11 mouse cellular contexts compared by ENCODE assay signal in the genomic region with DNA sequence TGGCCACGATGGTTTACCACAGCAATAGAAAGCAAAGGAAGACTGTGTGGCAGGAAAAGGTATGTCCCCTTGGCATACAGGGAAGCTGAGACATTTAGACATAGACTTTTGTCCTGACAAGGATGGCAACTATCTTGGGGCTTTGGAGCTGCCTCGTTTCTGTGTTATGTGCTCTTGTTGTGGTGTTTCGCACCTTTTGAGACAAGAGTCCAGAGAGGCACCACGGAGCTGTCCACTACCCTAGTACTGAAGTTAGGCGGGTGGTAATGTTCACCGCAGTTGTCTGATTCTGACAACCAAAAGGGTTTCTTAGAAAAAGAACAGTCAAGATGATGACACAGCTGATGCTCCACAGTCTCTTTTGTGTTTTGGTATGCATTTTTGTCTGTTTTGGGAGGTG.
A peak's percentile ranks its signal among the peaks of the same experiment; 100 is the strongest.
DNase-seq lines count a peak whose midpoint lies in the region; ATAC-seq lines count a peak whose summit lies in the region.
"Had no signal": no experiment of that assay in that cellular context is flagged by ENCODE, and none has a peak within 500 bp of the region (broad histone marks: within the 10 kb centered on the region; RNA-seq: fewer than 3 reads in every experiment).

No protein-coding gene starts in this region.

- no peaks in the 10 kb centered on the region for H3K4me1 ChIP-seq in midbrain, embryonic 11.5 days (ENCODE audit: control insufficient read depth, insufficient read depth, low read length)
- H3K4me1 ChIP-seq in midbrain, embryonic 14.5 days (ENCODE audit: control insufficient read depth, insufficient read depth, low read length), result no peaks in the 10 kb centered on the region
- no peaks in the 10 kb centered on the region for H3K4me1 ChIP-seq in neural tube, embryonic 11.5 days (ENCODE audit: control insufficient read depth, insufficient read depth, low read length)
- H3K4me1 ChIP-seq in hindbrain, embryonic 10.5 days (replicated peaks), result peaks cover 12% of the 10 kb centered on the region
- H3K4me1 ChIP-seq: hindbrain, embryonic 12.5 days had no signal

- no peaks in the 10 kb centered on the region for H3K9me3 ChIP-seq in midbrain, embryonic 11.5 days (ENCODE audit: control insufficient read depth, low read length)
- H3K9me3 ChIP-seq in midbrain, embryonic 14.5 days (ENCODE audit: control insufficient read depth, low read length), result no peaks in the 10 kb centered on the region
- H3K9me3 ChIP-seq in neural tube, embryonic 11.5 days (ENCODE audit: control insufficient read depth, low read length), result no peaks in the 10 kb centered on the region
- H3K9me3 ChIP-seq in hindbrain, embryonic 10.5 days, result no peaks in the 10 kb centered on the region
- H3K9me3 ChIP-seq: embryonic facial prominence, embryonic 15.5 days; hindbrain, embryonic 12.5 days had no signal

- no peak overlapping the region for H3K27ac ChIP-seq in midbrain, embryonic 11.5 days (ENCODE audit: low read depth, low read length)
- no peak overlapping the region for H3K27ac ChIP-seq in midbrain, embryonic 14.5 days (replicated peaks; ENCODE audit: low read depth, low read length)
- no peak overlapping the region for H3K27ac ChIP-seq in neural tube, embryonic 11.5 days (ENCODE audit: low read depth, low read length)
- no peak overlapping the region for H3K27ac ChIP-seq in hindbrain, embryonic 10.5 days
- H3K27ac ChIP-seq: embryonic facial prominence, embryonic 15.5 days; hindbrain, embryonic 12.5 days had no signal

- H3K4me2 ChIP-seq in midbrain, embryonic 11.5 days, result no peak overlapping the region
- H3K4me2 ChIP-seq in midbrain, embryonic 14.5 days (ENCODE audit: low read length), result no peak overlapping the region
- H3K4me2 ChIP-seq in neural tube, embryonic 11.5 days (ENCODE audit: low read depth), result no peak overlapping the region
- H3K4me2 ChIP-seq: embryonic facial prominence, embryonic 15.5 days; hindbrain, embryonic 12.5 days had no signal

- 61% methylated on average over 6 of the region's 6 CpGs for WGBS in midbrain, embryonic 11.5 days
- WGBS in midbrain, embryonic 14.5 days, result 63% methylated on average over 6 of the region's 6 CpGs
- 59% methylated on average over 6 of the region's 6 CpGs for WGBS in neural tube, embryonic 11.5 days
- 55% methylated on average over 6 of the region's 6 CpGs for WGBS in hindbrain, embryonic 10.5 days

- ATAC-seq in midbrain, embryonic 11.5 days (ENCODE audit: low FRiP score), result no peak
- no peak for ATAC-seq in midbrain, embryonic 14.5 days (ENCODE audit: low FRiP score, low TSS enrichment)
- ATAC-seq in neural tube, embryonic 11.5 days (ENCODE audit: insufficient read depth, low FRiP score, low TSS enrichment), result no peak

- no peak overlapping the region for H3K9ac ChIP-seq in midbrain, embryonic 11.5 days (ENCODE audit: low read length)
- H3K9ac ChIP-seq in midbrain, embryonic 14.5 days (replicated peaks; ENCODE audit: low read length), result no peak overlapping the region
- H3K9ac ChIP-seq in neural tube, embryonic 11.5 days (ENCODE audit: low read length), result no peak overlapping the region
- H3K9ac ChIP-seq: embryonic facial prominence, embryonic 15.5 days; hindbrain, embryonic 12.5 days had no signal

- intact Hi-C loops in heart, postnatal 10 days (cut with DNase I), result loop anchor here (5.0 to 10.0 kb wide), 2 partner anchors 173 to 336 kb away; no protein-coding TSS in a partner anchor

- H3K36me3 ChIP-seq in midbrain, embryonic 11.5 days (ENCODE audit: control insufficient read depth, insufficient read depth, low read length), result no peaks in the 10 kb centered on the region
- no peaks in the 10 kb centered on the region for H3K36me3 ChIP-seq in midbrain, embryonic 14.5 days (ENCODE audit: control insufficient read depth, insufficient read depth, low read length)
- H3K36me3 ChIP-seq in neural tube, embryonic 11.5 days (ENCODE audit: control insufficient read depth, insufficient read depth, low read length), result no peaks in the 10 kb centered on the region
- no peaks in the 10 kb centered on the region for H3K36me3 ChIP-seq in hindbrain, embryonic 10.5 days
- H3K36me3 ChIP-seq: embryonic facial prominence, embryonic 15.5 days; hindbrain, embryonic 12.5 days had no signal

- no peaks in the 10 kb centered on the region for H3K27me3 ChIP-seq in midbrain, embryonic 11.5 days (ENCODE audit: control insufficient read depth, insufficient read depth, low read length)
- H3K27me3 ChIP-seq in midbrain, embryonic 14.5 days (ENCODE audit: control insufficient read depth, insufficient read depth, low read length), result no peaks in the 10 kb centered on the region
- H3K27me3 ChIP-seq in neural tube, embryonic 11.5 days (ENCODE audit: control insufficient read depth, insufficient read depth, low read length), result no peaks in the 10 kb centered on the region
- H3K27me3 ChIP-seq in hindbrain, embryonic 10.5 days (ENCODE audit: insufficient read depth, poor library complexity, severe bottlenecking), result no peaks in the 10 kb centered on the region
- H3K27me3 ChIP-seq: hindbrain, embryonic 12.5 days had no signal

- H3K4me3 ChIP-seq in midbrain, embryonic 11.5 days (ENCODE audit: low read depth, low read length), result no peak overlapping the region
- no peak overlapping the region for H3K4me3 ChIP-seq in midbrain, embryonic 14.5 days (replicated peaks; ENCODE audit: low read depth, low read length)
- no peak overlapping the region for H3K4me3 ChIP-seq in neural tube, embryonic 11.5 days (ENCODE audit: low read depth, low read length)
- H3K4me3 ChIP-seq in hindbrain, embryonic 10.5 days, result no peak overlapping the region
- H3K4me3 ChIP-seq: embryonic facial prominence, embryonic 15.5 days; hindbrain, embryonic 12.5 days had no signal

- DNase-seq in heart, postnatal 10 days, result peak; percentile 16 to 43
- no peak for DNase-seq in heart, adult 9 months (ENCODE audit: low spot score in 2 of 2)
- DNase-seq in midbrain, embryonic 11.5 days (ENCODE audit: low spot score, missing footprints), result peak; percentile 89
- DNase-seq in midbrain, embryonic 14.5 days, result no peak
- DNase-seq in embryo, embryonic 10 days (ENCODE audit: low spot score), result peak; percentile 76
- peak; percentile 42 for DNase-seq in neural tube, embryonic 11.5 days (ENCODE audit: low spot score)
- no peak for DNase-seq in urinary bladder, postnatal 10 days (ENCODE audit: low spot score)
- no peak for DNase-seq in hindbrain, embryonic 10.5 days (ENCODE audit: low spot score)
- DNase-seq: cerebellum, adult 11-12 months had no signal

Comparison
In these comparisons a context has a peak if more than half of its experiments do, and no peak if none do; other contexts are left out.
1. DNase-seq: peak in heart, postnatal 10 days (2 of 2), midbrain, embryonic 11.5 days (single experiment), embryo, embryonic 10 days (single experiment) and neural tube, embryonic 11.5 days (single experiment); none in heart, adult 9 months (0 of 2), midbrain, embryonic 14.5 days (single experiment), urinary bladder, postnatal 10 days (single experiment) and hindbrain, embryonic 10.5 days (single experiment).